Mouse (Mus musculus): ENCODE results near the gene Zbtb11. TPM values are rescaled to one million over a fixed set of nuclear protein-coding genes. Genes with fewer than 3 reads are reported as not detected.
"Not testable (repeated sequence)": the region's sequence is repeated elsewhere in the genome, so short reads cannot be mapped to it uniquely, and the experiment has no call there.

Gene Zbtb11
- polyA plus RNA-seq, 1 experiment from 2014 or later: 13.8 TPM

DNA sequence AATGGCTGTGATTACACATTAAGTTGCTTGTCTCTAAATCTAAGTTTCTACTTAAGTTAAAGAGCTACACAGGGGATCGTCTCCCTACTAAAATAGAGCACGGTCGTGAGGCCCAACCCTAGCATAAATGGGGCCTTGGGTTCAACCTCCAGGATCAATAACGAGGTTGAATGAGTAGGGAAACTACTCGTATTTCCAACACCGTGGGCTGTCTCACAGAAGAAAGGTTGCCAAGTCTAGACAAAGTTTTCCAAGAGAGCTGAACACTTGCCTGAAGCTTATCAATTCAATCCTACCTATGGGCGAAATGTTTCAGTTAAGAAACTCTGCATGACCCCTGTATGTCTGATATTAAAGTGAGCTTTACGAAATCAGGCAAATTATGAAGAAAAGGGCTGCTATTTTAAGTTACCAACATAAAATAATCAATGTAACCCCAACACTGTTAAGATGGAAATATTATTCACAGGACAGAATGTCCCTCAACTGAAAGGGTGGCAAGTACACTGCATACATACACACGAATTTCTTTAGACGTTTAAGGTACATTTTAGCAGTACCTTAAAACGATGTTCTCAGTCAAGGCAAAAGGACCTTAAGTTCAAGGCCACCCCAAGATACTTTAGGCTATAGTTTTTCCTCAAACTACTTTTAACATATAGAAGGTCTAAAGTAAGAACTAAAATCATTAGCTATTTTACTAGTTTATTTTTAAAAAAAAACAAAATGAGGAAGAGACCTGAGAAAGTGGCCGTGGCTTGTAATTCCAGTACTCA, 54.4 kb downstream of the Zbtb11 start:
- Histone ChIP-seq H3K4me1 (ENCODE audit: control insufficient read depth, insufficient read depth, low read length) (peaks cover 15% of the 10 kb centered on the region), H3K4me3 (ENCODE audit: low read length) (peak overlapping the region; percentile 97), H3K27me3 (ENCODE audit: control insufficient read depth, insufficient read depth, low read length) (no peaks in the 10 kb centered on the region), H3K36me3 (ENCODE audit: control insufficient read depth, insufficient read depth) (peaks cover 14% of the 10 kb centered on the region), H3K9me3 (replicated peaks; ENCODE audit: control insufficient read depth, low read length) (no peaks in the 10 kb centered on the region), H3K9ac (ENCODE audit: low read length) (peak overlapping the region; percentile 99), H3K4me2 (ENCODE audit: low read depth, low read length) (peak overlapping the region; percentile 93), H3K27ac (ENCODE audit: low read length) (no peak overlapping the region)
- ATAC-seq (replicated peaks; ENCODE audit: extremely low read depth, insufficient read depth, low FRiP score): no peak
- 29% methylated on average over 12 of the region's 12 CpGs for WGBS

DNA sequence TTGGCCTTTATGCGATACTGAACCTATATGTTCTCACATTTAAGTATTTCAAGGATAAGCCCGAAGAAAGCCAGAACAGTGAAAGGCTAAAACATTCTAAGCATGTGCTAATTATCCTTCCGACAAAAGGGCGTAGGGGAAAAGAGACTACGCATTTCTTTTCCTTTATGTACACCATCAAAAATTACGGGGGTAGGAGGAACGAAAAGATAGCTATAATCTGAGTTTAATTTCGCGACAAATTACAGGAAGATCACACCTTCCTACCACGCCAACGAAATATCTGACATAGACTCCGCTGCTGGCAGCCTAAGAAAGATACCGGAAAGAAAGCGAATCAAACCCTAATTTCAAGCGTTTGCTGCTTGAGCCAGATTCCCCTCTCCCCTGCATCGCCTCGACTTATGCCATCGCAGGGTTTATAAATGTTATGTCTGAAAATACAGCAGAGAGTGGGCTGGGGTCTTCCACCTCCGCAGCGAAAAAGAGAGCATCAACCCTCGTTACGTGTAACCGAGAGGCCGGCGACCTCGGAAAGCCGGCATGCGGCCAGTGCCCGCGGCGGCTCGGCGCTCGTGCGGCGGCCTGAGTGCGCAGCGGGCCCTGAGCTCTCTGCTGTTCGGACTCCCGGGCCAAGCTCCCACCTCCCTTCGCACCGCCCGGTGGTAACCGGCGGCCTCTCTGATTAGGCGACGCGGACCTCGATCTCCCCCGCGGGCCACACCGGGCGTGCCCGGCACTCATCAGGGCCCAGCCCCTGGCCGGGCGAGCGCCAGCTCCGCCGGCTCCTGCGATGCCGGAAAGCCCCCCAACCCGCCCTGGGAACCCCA, 55.3 kb downstream of the Zbtb11 start:
- ATAC-seq (replicated peaks; ENCODE audit: extremely low read depth, insufficient read depth, low FRiP score): peak; percentile 80

DNA sequence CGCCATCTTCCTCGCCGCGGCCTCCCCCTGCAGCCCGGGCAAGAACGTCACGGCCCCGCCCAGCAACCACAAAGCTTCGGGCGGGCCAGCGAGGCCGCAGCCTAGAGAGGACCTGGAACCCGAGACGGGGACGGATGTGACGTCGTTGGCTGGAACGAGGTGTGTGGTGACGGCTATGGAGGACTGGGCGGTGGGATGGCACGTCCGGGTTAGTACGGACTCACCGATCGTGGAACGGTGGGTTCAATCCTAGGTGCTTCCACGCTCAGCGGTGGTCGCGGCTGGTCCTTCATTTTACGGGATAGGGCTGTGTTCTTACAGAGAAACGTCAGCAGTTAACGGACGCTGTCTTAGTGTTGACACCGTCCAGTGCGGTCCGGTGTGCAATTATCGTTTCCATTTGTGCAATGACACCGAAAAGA, 56.0 kb downstream of the Zbtb11 start, which contains the start of gene Pcnp:
TSS of gene Pcnp (minus strand) at position 79 of the 422 bp plus-strand sequence.
- peak; percentile 99 for ATAC-seq (replicated peaks; ENCODE audit: extremely low read depth, insufficient read depth, low FRiP score)
- H3K4me1 ChIP-seq (ENCODE audit: control insufficient read depth, insufficient read depth, low read length): peaks cover 15% of the 10 kb centered on the region
- H3K36me3 ChIP-seq (ENCODE audit: control insufficient read depth, insufficient read depth): peaks cover 21% of the 10 kb centered on the region
- H3K4me3 ChIP-seq (ENCODE audit: low read length): peak within 1 kb of the TSS; percentile 97
- H3K9me3 ChIP-seq (replicated peaks; ENCODE audit: control insufficient read depth, low read length): no peaks in the 10 kb centered on the region
- no peaks in the 10 kb centered on the region for H3K27me3 ChIP-seq (ENCODE audit: control insufficient read depth, insufficient read depth, low read length)
- H3K27ac ChIP-seq (ENCODE audit: low read length): peak within 1 kb of the TSS; percentile 93
- 0% methylated on average over 39 of the region's 39 CpGs for WGBS
- peak within 1 kb of the TSS; percentile 93 for H3K4me2 ChIP-seq (ENCODE audit: low read depth, low read length)
- peak within 1 kb of the TSS; percentile 99 for H3K9ac ChIP-seq (ENCODE audit: low read length)

More for the DNA sequence above, 55.3 kb downstream of the Zbtb11 start:
- peaks cover 17% of the 10 kb centered on the region for H3K36me3 ChIP-seq (ENCODE audit: control insufficient read depth, insufficient read depth)
- no peaks in the 10 kb centered on the region for H3K9me3 ChIP-seq (replicated peaks; ENCODE audit: control insufficient read depth, low read length)
- peak overlapping the region; percentile 99 for H3K9ac ChIP-seq (ENCODE audit: low read length)
- WGBS: under 1% methylated on average over 62 of the region's 62 CpGs
- peak overlapping the region; percentile 97 for H3K4me3 ChIP-seq (ENCODE audit: low read length)
- H3K27ac ChIP-seq (ENCODE audit: low read length): peak overlapping the region; percentile 93
- peaks cover 15% of the 10 kb centered on the region for H3K4me1 ChIP-seq (ENCODE audit: control insufficient read depth, insufficient read depth, low read length)
- H3K4me2 ChIP-seq (ENCODE audit: low read depth, low read length): peak overlapping the region; percentile 93
- no peaks in the 10 kb centered on the region for H3K27me3 ChIP-seq (ENCODE audit: control insufficient read depth, insufficient read depth, low read length)

DNA sequence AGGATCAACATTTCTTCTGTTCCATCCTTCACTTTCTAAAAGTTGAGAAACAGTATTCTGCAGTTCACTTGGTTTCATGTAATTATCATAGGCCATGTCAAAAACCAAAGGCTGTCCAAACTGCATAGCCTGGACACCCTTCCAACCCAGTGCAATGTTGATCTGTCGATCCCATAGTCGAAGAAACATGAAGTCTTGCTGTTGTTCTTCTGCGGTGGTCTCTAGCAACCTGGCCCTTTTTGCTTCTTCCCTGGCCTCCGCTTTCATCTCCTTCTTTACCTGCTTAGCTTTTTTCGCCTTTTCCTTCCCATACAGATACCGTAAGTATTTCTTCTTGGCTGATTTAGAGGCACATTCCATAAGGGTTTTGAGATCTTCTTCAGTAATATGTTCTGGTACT, 60.9 kb downstream of the Zbtb11 start:
- WGBS: 92% methylated on average over 6 of the region's 6 CpGs
- no peak for ATAC-seq (replicated peaks; ENCODE audit: extremely low read depth, insufficient read depth, low FRiP score)
- no peak overlapping the region for H3K9ac ChIP-seq (ENCODE audit: low read length)
- no peaks in the 10 kb centered on the region for H3K27me3 ChIP-seq (ENCODE audit: control insufficient read depth, insufficient read depth, low read length)
- H3K4me3 ChIP-seq (ENCODE audit: low read length): no peak overlapping the region
- H3K36me3 ChIP-seq (ENCODE audit: control insufficient read depth, insufficient read depth): peaks cover 18% of the 10 kb centered on the region
- no peaks in the 10 kb centered on the region for H3K9me3 ChIP-seq (replicated peaks; ENCODE audit: control insufficient read depth, low read length)
- no peak overlapping the region for H3K4me2 ChIP-seq (ENCODE audit: low read depth, low read length)
- H3K27ac ChIP-seq (ENCODE audit: low read length): no peak overlapping the region
- H3K4me1 ChIP-seq (ENCODE audit: control insufficient read depth, insufficient read depth, low read length): peaks cover 17% of the 10 kb centered on the region

DNA sequence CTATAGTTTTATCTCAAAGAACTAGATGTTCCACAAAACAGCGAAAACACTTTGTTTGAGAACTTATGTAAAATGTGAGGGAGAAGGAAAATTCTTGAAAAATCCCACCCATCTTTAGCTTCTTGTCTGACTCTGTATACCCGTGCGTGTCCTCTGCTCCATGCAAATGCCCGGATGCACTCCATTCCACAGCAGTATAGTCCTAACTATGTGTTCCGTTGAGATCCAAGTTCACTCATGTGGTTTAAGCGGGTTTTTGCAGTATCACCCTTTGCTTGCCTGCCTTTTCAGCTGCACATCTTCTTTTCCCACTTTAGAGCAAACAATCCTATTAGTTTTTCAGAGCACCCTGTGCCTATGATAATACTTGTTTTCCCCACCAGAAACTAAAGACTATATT, 62.8 kb downstream of the Zbtb11 start:
- Histone ChIP-seq H3K36me3 (ENCODE audit: control insufficient read depth, insufficient read depth) (peaks cover 18% of the 10 kb centered on the region), H3K4me1 (ENCODE audit: control insufficient read depth, insufficient read depth, low read length) (peaks cover 11% of the 10 kb centered on the region), H3K9me3 (replicated peaks; ENCODE audit: control insufficient read depth, low read length) (no peaks in the 10 kb centered on the region), H3K9ac (ENCODE audit: low read length) (peak overlapping the region; percentile 98), H3K4me2 (ENCODE audit: low read depth, low read length) (peak overlapping the region; percentile 86), H3K27me3 (ENCODE audit: control insufficient read depth, insufficient read depth, low read length) (no peaks in the 10 kb centered on the region), H3K4me3 (ENCODE audit: low read length) (peak overlapping the region; percentile 97), H3K27ac (ENCODE audit: low read length) (no peak overlapping the region)
- 53% methylated on average over 6 of the region's 6 CpGs for WGBS
- ATAC-seq (replicated peaks; ENCODE audit: extremely low read depth, insufficient read depth, low FRiP score): no peak

DNA sequence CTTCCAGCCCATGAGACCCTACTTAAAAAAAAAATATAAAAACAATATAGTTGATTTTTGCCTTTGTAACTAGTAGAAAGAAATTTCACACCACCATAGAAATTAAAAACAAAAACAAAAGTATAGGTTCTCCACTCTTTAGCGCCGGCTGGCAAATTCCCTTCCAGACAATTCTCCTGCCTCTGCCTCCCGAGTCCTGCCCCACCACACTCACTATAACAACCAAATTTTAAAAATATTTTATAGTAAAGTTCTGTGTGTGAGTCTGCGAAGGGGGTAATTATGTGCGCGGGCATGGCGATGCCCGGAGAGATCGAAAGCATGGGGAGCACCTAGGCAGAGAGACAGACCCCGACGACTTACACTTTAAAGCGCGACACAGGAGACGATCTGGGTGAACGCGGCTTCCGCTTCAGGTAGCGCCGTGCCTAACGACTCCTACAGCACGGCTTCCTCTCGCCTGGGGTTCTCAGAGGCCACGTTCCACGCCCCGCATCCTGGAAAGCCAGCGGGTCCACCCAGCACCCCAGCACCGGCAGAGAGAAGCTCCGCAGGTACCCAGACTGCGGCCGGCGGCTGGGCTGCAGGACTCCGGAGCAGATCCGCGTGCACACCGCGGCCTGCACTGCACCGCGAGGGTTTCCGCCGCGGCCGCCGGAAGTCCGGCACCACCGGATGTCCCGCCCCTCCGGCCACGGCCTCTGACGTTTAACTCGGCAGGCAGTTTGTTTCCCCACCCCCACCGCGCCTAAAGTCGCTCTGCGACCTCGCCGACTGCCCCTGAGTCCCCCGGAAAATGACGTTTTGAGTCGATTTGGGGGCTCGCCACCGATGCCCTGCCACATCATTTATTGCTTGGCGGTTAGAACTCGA, 63.7 kb downstream of the Zbtb11 start, which contains the start of gene Trmt10c:
TSS of gene Trmt10c (minus strand) at position 682 of the 873 bp plus-strand sequence.
- ATAC-seq (replicated peaks; ENCODE audit: extremely low read depth, insufficient read depth, low FRiP score): peak; percentile 99
- H3K4me3 ChIP-seq (ENCODE audit: low read length): peak within 1 kb of the TSS; percentile 97
- peaks cover 11% of the 10 kb centered on the region for H3K4me1 ChIP-seq (ENCODE audit: control insufficient read depth, insufficient read depth, low read length)
- H3K27me3 ChIP-seq (ENCODE audit: control insufficient read depth, insufficient read depth, low read length): no peaks in the 10 kb centered on the region
- peak within 1 kb of the TSS; percentile 98 for H3K9ac ChIP-seq (ENCODE audit: low read length)
- H3K9me3 ChIP-seq (replicated peaks; ENCODE audit: control insufficient read depth, low read length): no peaks in the 10 kb centered on the region
- WGBS: under 1% methylated on average over 63 of the region's 63 CpGs
- H3K27ac ChIP-seq (ENCODE audit: low read length): peak within 1 kb of the TSS; percentile 91
- H3K36me3 ChIP-seq (ENCODE audit: control insufficient read depth, insufficient read depth): peaks cover 14% of the 10 kb centered on the region
- H3K4me2 ChIP-seq (ENCODE audit: low read depth, low read length): peak within 1 kb of the TSS; percentile 86

DNA sequence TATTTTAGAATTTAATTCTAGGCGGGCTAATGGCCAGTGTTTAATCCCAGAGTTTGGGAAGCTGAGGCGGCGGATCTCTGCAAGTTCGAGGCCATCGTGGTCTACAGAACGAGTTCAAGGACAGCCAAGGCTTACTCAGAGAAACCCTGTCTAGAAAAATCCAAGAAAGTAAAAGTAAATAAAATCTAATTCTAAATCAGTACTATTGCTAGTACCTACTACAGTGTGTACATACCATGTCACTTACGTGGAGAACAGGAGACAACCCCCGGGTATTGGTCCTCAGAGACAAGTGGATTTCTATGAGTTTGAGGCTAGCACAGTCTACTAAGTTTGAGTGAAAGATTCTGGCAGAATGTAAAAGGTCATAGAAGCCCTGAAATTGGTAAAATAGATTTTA, 64.4 kb downstream of the Zbtb11 start:
- 26% methylated on average over 8 of the region's 8 CpGs for WGBS
- Histone ChIP-seq H3K9me3 (replicated peaks; ENCODE audit: control insufficient read depth, low read length) (no peaks in the 10 kb centered on the region), H3K4me3 (ENCODE audit: low read length) (peak overlapping the region; percentile 97), H3K4me2 (ENCODE audit: low read depth, low read length) (peak overlapping the region; percentile 59), H3K9ac (ENCODE audit: low read length) (peak overlapping the region; percentile 98), H3K4me1 (ENCODE audit: control insufficient read depth, insufficient read depth, low read length) (peaks cover 11% of the 10 kb centered on the region), H3K27ac (ENCODE audit: low read length) (peak overlapping the region; percentile 91), H3K27me3 (ENCODE audit: control insufficient read depth, insufficient read depth, low read length) (no peaks in the 10 kb centered on the region), H3K36me3 (ENCODE audit: control insufficient read depth, insufficient read depth) (peaks cover 10% of the 10 kb centered on the region)
- ATAC-seq (replicated peaks; ENCODE audit: extremely low read depth, insufficient read depth, low FRiP score): no peak; the same call in 1 of the 2 replicates

DNA sequence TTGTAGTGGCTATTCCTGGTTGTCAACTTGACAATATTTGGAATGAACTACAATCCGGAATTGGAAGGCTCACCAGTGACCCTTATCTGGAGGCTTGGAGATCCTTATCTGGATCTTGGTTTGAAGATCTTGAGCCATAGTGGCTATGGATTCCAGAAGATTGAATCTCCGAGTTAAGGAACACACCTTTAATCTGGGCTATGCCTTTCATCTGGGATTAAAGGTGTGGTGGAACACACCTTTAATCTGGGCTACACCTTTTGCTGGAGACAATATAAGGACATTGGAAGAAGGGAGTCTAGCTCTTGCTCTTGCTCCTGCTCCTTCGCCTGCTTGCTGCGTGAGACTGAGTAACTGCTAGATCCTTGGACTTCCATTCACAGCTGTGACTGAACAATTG, 74.4 kb downstream of the Zbtb11 start, which contains the start of gene Senp7:
TSS of gene Senp7 (plus strand) at position 301 of the 400 bp plus-strand sequence.
- H3K36me3 ChIP-seq (ENCODE audit: control insufficient read depth, insufficient read depth); ATAC-seq (replicated peaks; ENCODE audit: extremely low read depth, insufficient read depth, low FRiP score); H3K4me1 ChIP-seq (ENCODE audit: control insufficient read depth, insufficient read depth, low read length); H3K27ac ChIP-seq (ENCODE audit: low read length); H3K9ac ChIP-seq (ENCODE audit: low read length); H3K9me3 ChIP-seq (replicated peaks; ENCODE audit: control insufficient read depth, low read length); H3K4me3 ChIP-seq (ENCODE audit: low read length); H3K4me2 ChIP-seq (ENCODE audit: low read depth, low read length); H3K27me3 ChIP-seq (ENCODE audit: control insufficient read depth, insufficient read depth, low read length): not testable (repeated sequence)
- no CpG with 5 or more reads among the region's 4 CpGs for WGBS
